Mouse (Mus musculus): ENCODE data around the gene Crlf2. TPM values are rescaled to one million over a fixed set of nuclear protein-coding genes. Genes with fewer than 3 reads are reported as not detected.

The Crlf2 gene
- total RNA-seq (2014; fragmentation: Nextera tagmentation) (3.2 and 4.2 TPM in 2 replicates), total RNA-seq (2017) (4.0 and 6.2 TPM in 2 replicates), polyA plus RNA-seq (2012) (37.4 and 52.7 TPM in 2 replicates)

DNA sequence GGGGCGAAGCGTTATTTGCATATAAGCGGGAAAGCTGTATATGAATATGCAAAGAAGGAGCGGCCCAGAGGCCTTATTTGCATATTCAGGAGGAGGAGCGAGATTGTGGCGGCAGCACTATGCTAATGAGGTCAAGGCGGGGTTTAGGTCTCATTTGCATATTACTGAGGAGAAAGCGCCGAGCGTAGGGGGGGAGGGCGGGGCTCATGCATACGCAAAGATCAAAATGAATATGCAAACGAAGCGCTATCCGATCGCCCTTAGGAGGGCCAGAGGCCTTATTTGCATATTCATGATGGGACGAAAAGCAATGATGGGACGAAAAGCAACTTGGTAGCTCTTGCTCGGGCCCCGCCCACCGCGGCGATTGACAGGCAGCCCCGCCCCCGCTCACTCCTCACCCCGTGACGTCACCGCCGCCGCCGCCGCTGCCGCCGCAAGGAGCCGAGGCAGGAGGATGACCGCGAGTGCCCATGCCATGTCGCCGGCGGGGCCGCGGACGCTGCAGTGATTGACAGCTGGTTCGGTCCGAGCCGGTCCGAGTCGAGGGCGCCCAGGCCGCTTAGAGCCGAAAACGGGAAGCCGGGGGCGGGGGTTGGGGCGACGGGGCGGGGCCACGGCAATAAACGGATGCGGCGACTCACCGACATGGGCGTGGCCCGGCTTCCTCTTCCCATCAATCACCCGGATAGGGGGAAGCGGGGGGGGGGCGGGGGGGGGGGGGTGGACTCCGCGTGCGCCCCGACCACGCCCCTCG is at the start of gene Crlf2:
Gene Crlf2 (minus strand): TSS at position 590 of the 757 bp plus-strand sequence.
- H3K4me3 ChIP-seq (ENCODE audit: low read depth, low read length) = peak within 1 kb of the TSS; percentile 75
- H3K9me3 ChIP-seq (replicated peaks) = peaks cover 33% of the 10 kb centered on the region
- peaks cover 31% of the 10 kb centered on the region for H3K36me3 ChIP-seq (replicated peaks)
- H3K4me1 ChIP-seq (ENCODE audit: insufficient read depth, low read depth, low read length) = peaks cover 10% of the 10 kb centered on the region
- TF ChIP-seq GATA1 (IDR thresholded peaks at IDR 0.05; ENCODE audit: borderline replicate concordance, low read length) = no peak
- no peak for TF ChIP-seq POLR2AphosphoS5 (IDR thresholded peaks at IDR 0.05; ENCODE audit: insufficient replicate concordance, low read depth, low read length)
- no peak for TF ChIP-seq CTCF (IDR thresholded peaks at IDR 0.05; ENCODE audit: low read depth, low read length)
- no peak for TF ChIP-seq TAL1 (conservative IDR thresholded peaks at IDR 0.05; ENCODE audit: low read depth, low read length)
- no peak for TF ChIP-seq GATA2 (IDR thresholded peaks at IDR 0.05; ENCODE audit: borderline replicate concordance, low read depth, low read length)
- H3K27me3 ChIP-seq (ENCODE audit: insufficient read depth, low read length) = no peaks in the 10 kb centered on the region; the same call in 1 of the 2 replicates
- ATAC-seq (ENCODE audit: extremely low read depth, insufficient number of reproducible peaks, low FRiP score, poor library complexity, severe bottlenecking) = peak; percentile 52
- peak; percentile 77 for DNase-seq (ENCODE audit: low spot score)

- Histone ChIP-seq H3K4me1 (ENCODE audit: insufficient read depth, low read depth, low read length) (no peaks in the 10 kb centered on the region), H3K4me3 (ENCODE audit: low read depth, low read length) (no peak overlapping the region), H3K27me3 (ENCODE audit: insufficient read depth, low read length) (0 out of 2 replicates have a peak, but pooled peaks cover 3% of the 10 kb centered on the region), H3K9me3 (replicated peaks) (peaks cover 6% of the 10 kb centered on the region), H3K36me3 (replicated peaks) (no peaks in the 10 kb centered on the region)
- no peak; the same call in 1 of the 2 replicates for ATAC-seq (ENCODE audit: extremely low read depth, insufficient number of reproducible peaks, low FRiP score, poor library complexity, severe bottlenecking)
- no peak for TF ChIP-seq GATA2 (IDR thresholded peaks at IDR 0.05; ENCODE audit: borderline replicate concordance, low read depth, low read length)
- TF ChIP-seq POLR2AphosphoS5 (IDR thresholded peaks at IDR 0.05; ENCODE audit: insufficient replicate concordance, low read depth, low read length) = no peak
- TF ChIP-seq GATA1 (IDR thresholded peaks at IDR 0.05; ENCODE audit: borderline replicate concordance, low read length) = no peak
- peak; percentile 43; the same call in 1 of the 2 replicates for TF ChIP-seq CTCF (IDR thresholded peaks at IDR 0.05; ENCODE audit: low read depth, low read length)
- DNase-seq (ENCODE audit: low spot score) = peak; percentile 26
Measured at GRCm38 (mm10) chr5:109602585-109602984, 43.8 kb upstream of the Crlf2 start.

GRCm38 (mm10) chr5:109601080-109601479 is 42.3 kb upstream of the Crlf2 start:
- peaks cover 6% of the 10 kb centered on the region for H3K9me3 ChIP-seq (replicated peaks)
- ATAC-seq (ENCODE audit: extremely low read depth, insufficient number of reproducible peaks, low FRiP score, poor library complexity, severe bottlenecking) = no peak
- H3K4me1 ChIP-seq (ENCODE audit: insufficient read depth, low read depth, low read length) = peaks cover 2% of the 10 kb centered on the region; the same call in 1 of the 2 replicates
- peak; percentile 33 for DNase-seq (ENCODE audit: low spot score)
- H3K36me3 ChIP-seq (replicated peaks) = no peaks in the 10 kb centered on the region
- H3K27me3 ChIP-seq (ENCODE audit: insufficient read depth, low read length) = 0 out of 2 replicates have a peak, but pooled peaks cover 3% of the 10 kb centered on the region
- TF ChIP-seq POLR2AphosphoS5 (IDR thresholded peaks at IDR 0.05; ENCODE audit: insufficient replicate concordance, low read depth, low read length) (no peak), CTCF (IDR thresholded peaks at IDR 0.05; ENCODE audit: low read depth, low read length) (peak; percentile 49), TAL1 (conservative IDR thresholded peaks at IDR 0.05; ENCODE audit: low read depth, low read length) (no peak), GATA1 (IDR thresholded peaks at IDR 0.05; ENCODE audit: borderline replicate concordance, low read length) (no peak)
- H3K4me3 ChIP-seq (ENCODE audit: low read depth, low read length) = no peak overlapping the region

DNA sequence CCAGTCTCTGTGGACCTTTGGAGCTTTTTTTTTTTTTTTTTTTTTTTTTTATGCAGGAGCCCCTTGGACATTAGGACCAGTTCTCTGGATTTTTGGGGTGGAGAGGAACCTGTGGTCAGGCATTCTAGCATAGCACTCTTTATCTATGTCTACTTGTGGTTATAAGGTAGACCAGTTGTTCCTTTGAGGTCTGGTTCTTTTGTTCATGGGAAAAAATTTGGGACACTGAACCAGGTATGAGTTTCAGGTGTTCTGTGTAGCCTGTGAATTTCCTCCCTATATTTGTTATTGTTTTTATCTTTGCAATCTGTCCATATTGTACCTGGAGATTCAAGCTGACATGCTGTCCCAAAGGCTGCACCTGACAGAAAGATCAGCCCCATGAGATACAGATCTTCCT is 40.1 kb upstream of the Crlf2 start:
- DNase-seq (ENCODE audit: low spot score) (no peak), ATAC-seq (ENCODE audit: extremely low read depth, insufficient number of reproducible peaks, low FRiP score, poor library complexity, severe bottlenecking) (no peak)
- H3K4me3 ChIP-seq (ENCODE audit: low read depth, low read length) = no peak overlapping the region
- H3K9me3 ChIP-seq (replicated peaks) = peaks cover 6% of the 10 kb centered on the region
- no peaks in the 10 kb centered on the region for H3K36me3 ChIP-seq (replicated peaks)
- peaks cover 2% of the 10 kb centered on the region; the same call in 1 of the 2 replicates for H3K4me1 ChIP-seq (ENCODE audit: insufficient read depth, low read depth, low read length)
- H3K27me3 ChIP-seq (ENCODE audit: insufficient read depth, low read length) = 0 out of 2 replicates have a peak, but pooled peaks cover 3% of the 10 kb centered on the region
- TF ChIP-seq TAL1 (conservative IDR thresholded peaks at IDR 0.05; ENCODE audit: low read depth, low read length) (no peak), GATA2 (IDR thresholded peaks at IDR 0.05; ENCODE audit: borderline replicate concordance, low read depth, low read length) (no peak), GATA1 (IDR thresholded peaks at IDR 0.05; ENCODE audit: borderline replicate concordance, low read length) (no peak), POLR2AphosphoS5 (IDR thresholded peaks at IDR 0.05; ENCODE audit: insufficient replicate concordance, low read depth, low read length) (no peak), CTCF (IDR thresholded peaks at IDR 0.05; ENCODE audit: low read depth, low read length) (no peak)

- Histone ChIP-seq H3K4me3 (ENCODE audit: low read depth, low read length) (no peak overlapping the region), H3K9me3 (replicated peaks) (no peaks in the 10 kb centered on the region), H3K36me3 (replicated peaks) (no peaks in the 10 kb centered on the region), H3K27me3 (ENCODE audit: insufficient read depth, low read length) (0 out of 2 replicates have a peak, but pooled peaks cover 3% of the 10 kb centered on the region), H3K4me1 (ENCODE audit: insufficient read depth, low read depth, low read length) (peaks cover 2% of the 10 kb centered on the region; the same call in 1 of the 2 replicates)
- peak; percentile 41; the same call in 1 of the 2 replicates for ATAC-seq (ENCODE audit: extremely low read depth, insufficient number of reproducible peaks, low FRiP score, poor library complexity, severe bottlenecking)
- TF ChIP-seq TAL1 (conservative IDR thresholded peaks at IDR 0.05; ENCODE audit: low read depth, low read length) (no peak), CTCF (IDR thresholded peaks at IDR 0.05; ENCODE audit: low read depth, low read length) (peak; percentile 87)
- DNase-seq (ENCODE audit: low spot score) = peak; percentile 6
Measured at GRCm38 (mm10) chr5:109596647-109597046, 37.9 kb upstream of the Crlf2 start.

GRCm38 (mm10) chr5:109562829-109563228 is 4.0 kb upstream of the Crlf2 start:
- Histone ChIP-seq H3K27me3 (ENCODE audit: insufficient read depth, low read length) (no peaks in the 10 kb centered on the region), H3K36me3 (replicated peaks) (no peaks in the 10 kb centered on the region), H3K9me3 (replicated peaks) (no peaks in the 10 kb centered on the region), H3K4me3 (ENCODE audit: low read depth, low read length) (no peak overlapping the region), H3K4me1 (ENCODE audit: insufficient read depth, low read depth, low read length) (peaks cover 2% of the 10 kb centered on the region)
- DNase-seq (ENCODE audit: low spot score) (no peak), ATAC-seq (ENCODE audit: extremely low read depth, insufficient number of reproducible peaks, low FRiP score, poor library complexity, severe bottlenecking) (no peak)
- TF ChIP-seq POLR2AphosphoS5 (IDR thresholded peaks at IDR 0.05; ENCODE audit: insufficient replicate concordance, low read depth, low read length) (no peak), GATA1 (IDR thresholded peaks at IDR 0.05; ENCODE audit: borderline replicate concordance, low read length) (no peak), GATA2 (IDR thresholded peaks at IDR 0.05; ENCODE audit: borderline replicate concordance, low read depth, low read length) (no peak), CTCF (IDR thresholded peaks at IDR 0.05; ENCODE audit: low read depth, low read length) (no peak), TAL1 (conservative IDR thresholded peaks at IDR 0.05; ENCODE audit: low read depth, low read length) (no peak)

All from G1E (cell line).